Mouse (Mus musculus) lung, postnatal 0 days (tissue): Measurements from ENCODE around the gene Reep3.

Experiments
- CTCF ChIP-seq: IDR thresholded peaks from 2 replicates; pipeline ENCODE4 v1.5.1; 2016; ENCODE audit warnings: antibody characterized with exemption, mild to moderate bottlenecking
- EP300 ChIP-seq: IDR thresholded peaks from 2 replicates; pipeline ENCODE4 v1.6.1; 2016; ENCODE audit warnings: antibody characterized with exemption, mild to moderate bottlenecking, control low read depth

DNA sequence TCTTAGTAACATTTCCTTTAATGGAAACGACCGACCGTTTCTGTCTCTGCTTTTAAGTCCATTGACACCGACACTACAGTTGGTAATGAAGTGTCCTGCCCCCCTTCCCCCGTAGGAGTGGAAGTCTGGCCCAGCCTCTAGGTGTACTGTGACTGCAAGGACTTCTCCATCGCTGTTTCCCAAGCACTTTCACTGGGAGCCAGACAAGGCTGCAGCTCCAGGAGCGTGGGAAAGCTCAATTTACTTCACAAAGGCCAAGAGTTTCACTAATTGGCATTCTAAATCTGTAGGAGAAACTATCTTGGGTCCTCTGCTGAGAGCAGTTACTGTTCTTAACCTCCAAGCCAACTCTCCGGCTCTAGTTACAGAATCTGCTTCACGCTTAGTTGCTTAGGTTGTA lies 43.3 kb downstream of the Reep3 start:
- TF ChIP-seq CTCF, result no peak
- TF ChIP-seq EP300, result no peak
